10 mouse cellular contexts compared by ENCODE assay signal in the genomic region with DNA sequence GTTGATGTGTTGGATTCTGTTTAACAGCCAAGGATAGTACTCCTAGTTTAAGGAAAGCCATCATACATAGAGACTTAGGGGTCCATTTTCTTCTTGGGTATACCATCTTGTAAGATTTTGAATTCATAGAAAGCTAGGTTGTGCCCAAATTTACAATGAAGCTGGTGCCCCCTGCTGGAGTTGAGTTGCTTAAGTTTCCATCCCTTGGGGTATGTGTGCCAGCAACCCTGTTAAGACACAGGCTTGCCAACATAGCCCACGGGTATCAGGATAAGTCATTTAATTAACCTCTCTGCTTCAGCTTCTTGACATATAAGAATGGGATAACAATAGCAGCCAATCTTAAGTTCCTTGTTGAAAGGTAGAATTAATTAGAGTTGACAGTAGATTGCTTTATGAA.
DNase-seq lines count a peak whose midpoint lies in the region; ATAC-seq and TF ChIP-seq lines count a peak whose summit lies in the region.
"Had no signal": no experiment of that assay in that cellular context is flagged by ENCODE, and none has a peak within 500 bp of the region (broad histone marks: within the 10 kb centered on the region; RNA-seq: fewer than 3 reads in every experiment).

No protein-coding gene starts in this region.

- H3K27ac ChIP-seq in heart, postnatal 0 days (ENCODE audit: low read depth): no peak overlapping the region
- H3K27ac ChIP-seq in heart, embryonic 12.5 days (ENCODE audit: poor library complexity, severe bottlenecking): no peak overlapping the region
- no peak overlapping the region for H3K27ac ChIP-seq in MEL (ENCODE audit: control insufficient read depth, low read depth, low read length)
- H3K27ac ChIP-seq in gastrocnemius, adult 2 months: no peak overlapping the region
- no peak overlapping the region for H3K27ac ChIP-seq in neural tube, embryonic 11.5 days (ENCODE audit: low read depth, low read length)
- H3K27ac ChIP-seq: heart, embryonic 15.5 days; neural tube, embryonic 13.5 days had no signal

- H3K9me3 ChIP-seq in heart, postnatal 0 days (replicated peaks; ENCODE audit: control insufficient read depth, low read length): no peaks in the 10 kb centered on the region
- H3K9me3 ChIP-seq in heart, embryonic 12.5 days (replicated peaks): no peaks in the 10 kb centered on the region; the same call in 1 of the 2 replicates
- H3K9me3 ChIP-seq in MEL (replicated peaks; ENCODE audit: insufficient read depth, low read length): no peaks in the 10 kb centered on the region
- H3K9me3 ChIP-seq in neural tube, embryonic 11.5 days (ENCODE audit: control insufficient read depth, low read length): no peaks in the 10 kb centered on the region
- H3K9me3 ChIP-seq: heart, embryonic 15.5 days; neural tube, embryonic 13.5 days had no signal

- 23% methylated on average over 1 of the region's 1 CpGs for WGBS in heart, postnatal 0 days
- WGBS in heart, embryonic 12.5 days: 49% methylated on average over 1 of the region's 1 CpGs
- WGBS in neural tube, embryonic 11.5 days: 64% methylated on average over 1 of the region's 1 CpGs

- no peaks in the 10 kb centered on the region for H3K27me3 ChIP-seq in heart, postnatal 0 days (ENCODE audit: control insufficient read depth, insufficient read depth, low read length)
- H3K27me3 ChIP-seq in heart, embryonic 12.5 days (replicated peaks): no peaks in the 10 kb centered on the region
- no peaks in the 10 kb centered on the region for H3K27me3 ChIP-seq in MEL (ENCODE audit: control insufficient read depth in 1 of 2, insufficient read depth in 2 of 2, low read length in 2 of 2)
- H3K27me3 ChIP-seq in neural tube, embryonic 11.5 days (ENCODE audit: control insufficient read depth, insufficient read depth, low read length): no peaks in the 10 kb centered on the region
- H3K27me3 ChIP-seq: heart, embryonic 15.5 days; neural tube, embryonic 13.5 days had no signal

- no peaks in the 10 kb centered on the region for H3K36me3 ChIP-seq in heart, postnatal 0 days (replicated peaks; ENCODE audit: control insufficient read depth, insufficient read depth, low read length)
- H3K36me3 ChIP-seq in heart, embryonic 12.5 days: no peaks in the 10 kb centered on the region
- no peaks in the 10 kb centered on the region for H3K36me3 ChIP-seq in MEL (ENCODE audit: control insufficient read depth in 1 of 2, insufficient read depth in 2 of 2, low read length in 2 of 2)
- H3K36me3 ChIP-seq in neural tube, embryonic 11.5 days (ENCODE audit: control insufficient read depth, insufficient read depth, low read length): no peaks in the 10 kb centered on the region
- H3K36me3 ChIP-seq: heart, embryonic 15.5 days; neural tube, embryonic 13.5 days had no signal

- intact Hi-C loops in gastrocnemius, adult 2 months (cut with DNase I): loop anchor here (2.0 kb wide), 1 partner anchor 667 kb away; no protein-coding TSS in a partner anchor

- no peak overlapping the region for H3K4me3 ChIP-seq in heart, postnatal 0 days (ENCODE audit: low read depth, low read length)
- H3K4me3 ChIP-seq in heart, embryonic 12.5 days: no peak overlapping the region
- no peak overlapping the region for H3K4me3 ChIP-seq in MEL (ENCODE audit: control insufficient read depth in 1 of 2, insufficient read depth in 1 of 2, low read depth in 2 of 2, low read length in 2 of 2)
- no peak overlapping the region for H3K4me3 ChIP-seq in gastrocnemius, adult 2 months
- H3K4me3 ChIP-seq in neural tube, embryonic 11.5 days (ENCODE audit: low read depth, low read length): no peak overlapping the region
- H3K4me3 ChIP-seq: heart, embryonic 15.5 days; neural tube, embryonic 13.5 days had no signal

- H3K79me2 ChIP-seq in MEL (ENCODE audit: control insufficient read depth, insufficient read depth, low read length, poor library complexity): no peaks in the 10 kb centered on the region

- TF ChIP-seq POLR2A in MEL (IDR thresholded peaks at IDR 0.05; ENCODE audit: control insufficient read depth in 1 of 2, insufficient read depth in 1 of 2, low read depth in 1 of 2, low read length in 2 of 2, poor library complexity in 1 of 2): no peak

- TF ChIP-seq CTCF in heart, postnatal 0 days (IDR thresholded peaks at IDR 0.05; ENCODE audit: low read depth): peak; percentile 54
- TF ChIP-seq CTCF in MEL (IDR thresholded peaks at IDR 0.05 in 2 of 3, conservative IDR thresholded peaks at IDR 0.05 in 1 of 3; ENCODE audit: control insufficient read depth in 1 of 3, insufficient read depth in 1 of 3, low read depth in 2 of 3, low read length in 3 of 3, poor library complexity in 1 of 3, severe bottlenecking in 1 of 3): no peak
- peak; percentile 67 for TF ChIP-seq CTCF in gastrocnemius, adult 2 months (IDR thresholded peaks at IDR 0.05)

- H3K9ac ChIP-seq in heart, postnatal 0 days (replicated peaks; ENCODE audit: low read depth, low read length): no peak overlapping the region
- no peak overlapping the region for H3K9ac ChIP-seq in heart, embryonic 12.5 days
- H3K9ac ChIP-seq in MEL (ENCODE audit: control insufficient read depth, low read depth, low read length, poor library complexity, severe bottlenecking): no peak overlapping the region
- H3K9ac ChIP-seq in neural tube, embryonic 11.5 days (ENCODE audit: low read length): no peak overlapping the region
- H3K9ac ChIP-seq: heart, embryonic 15.5 days; neural tube, embryonic 13.5 days had no signal

- no peak; the same call in 1 of the 2 replicates for TF ChIP-seq RAD21 in MEL (IDR thresholded peaks at IDR 0.05; ENCODE audit: low read depth, low read length)

- no peak for TF ChIP-seq EP300 in heart, postnatal 0 days (IDR thresholded peaks at IDR 0.05; ENCODE audit: low read depth)
- no peak for TF ChIP-seq EP300 in MEL (IDR thresholded peaks at IDR 0.05; ENCODE audit: low read depth in 1 of 2, low read length in 2 of 2)

- ATAC-seq in heart, postnatal 0 days (ENCODE audit: insufficient read depth, low read depth): no peak
- no peak for ATAC-seq in heart, embryonic 12.5 days (ENCODE audit: insufficient number of reproducible peaks, low FRiP score)
- ATAC-seq in neural tube, embryonic 11.5 days (ENCODE audit: insufficient read depth, low FRiP score, low TSS enrichment): no peak
- ATAC-seq in monocyte, adult 5-6 weeks (replicated peaks; ENCODE audit: insufficient number of reproducible peaks, low FRiP score, low TSS enrichment, poor library complexity, severe bottlenecking): no peak

- DNase-seq in heart, postnatal 0 days (ENCODE audit: low spot score): peak; percentile 34
- peak; percentile 1 for DNase-seq in MEL (ENCODE audit: low read depth, low spot score)
- peak; percentile 19 for DNase-seq in cerebellum, adult 9-11 months
- DNase-seq in gastrocnemius, adult 2 months: peak; percentile 42
- DNase-seq in layer of hippocampus, postnatal 10 days (ENCODE audit: low spot score in 2 of 2): peak; percentile 52 to 73
- peak; percentile 72 for DNase-seq in neural tube, embryonic 11.5 days (ENCODE audit: low spot score)

- no peak overlapping the region for H3K4me2 ChIP-seq in heart, postnatal 0 days (ENCODE audit: low read depth, low read length)
- H3K4me2 ChIP-seq in heart, embryonic 12.5 days: no peak overlapping the region
- H3K4me2 ChIP-seq in neural tube, embryonic 11.5 days (ENCODE audit: low read depth): no peak overlapping the region
- H3K4me2 ChIP-seq: heart, embryonic 15.5 days; neural tube, embryonic 13.5 days had no signal

- no peaks in the 10 kb centered on the region for H3K4me1 ChIP-seq in heart, postnatal 0 days (ENCODE audit: control insufficient read depth, insufficient read depth)
- no peaks in the 10 kb centered on the region for H3K4me1 ChIP-seq in heart, embryonic 12.5 days (replicated peaks)
- no peaks in the 10 kb centered on the region for H3K4me1 ChIP-seq in MEL (ENCODE audit: control insufficient read depth in 1 of 2, insufficient read depth in 2 of 2, low read length in 2 of 2)
- H3K4me1 ChIP-seq in neural tube, embryonic 11.5 days (ENCODE audit: control insufficient read depth, insufficient read depth, low read length): no peaks in the 10 kb centered on the region
- H3K4me1 ChIP-seq: heart, embryonic 15.5 days; neural tube, embryonic 13.5 days had no signal

TF ChIP-seq in MEL, 35 proteins besides CTCF, POLR2A, EP300 and RAD21:
- TF ChIP-seq MAX (IDR thresholded peaks at IDR 0.05; ENCODE audit: low read length): no peak
- TF ChIP-seq MYB (IDR thresholded peaks at IDR 0.05; ENCODE audit: low read depth, low read length): no peak
- no peak for TF ChIP-seq MEF2A (IDR thresholded peaks at IDR 0.05; ENCODE audit: extremely low read depth, insufficient replicate concordance, low read depth, low read length, poor library complexity, severe bottlenecking)
- TF ChIP-seq ZC3H11A (IDR thresholded peaks at IDR 0.05; ENCODE audit: low read depth, low read length): no peak
- TF ChIP-seq GATA1 (IDR thresholded peaks at IDR 0.05; ENCODE audit: low read depth, low read length): no peak
TF ChIP-seq in MEL: peak in this region for 0.

Comparison
In these comparisons a context has a peak if more than half of its experiments do, and no peak if none do; other contexts are left out.
1. DNase-seq: peak in every context shown above with its lines; median percentile 72 in neural tube, embryonic 11.5 days; 62 in layer of hippocampus, postnatal 10 days; 42 in gastrocnemius, adult 2 months; 34 in heart, postnatal 0 days; 19 in cerebellum, adult 9-11 months; 1 in MEL.
2. CTCF ChIP-seq: peak in heart, postnatal 0 days (single experiment) and gastrocnemius, adult 2 months (single experiment); none in MEL (0 of 3).